Mouse (Mus musculus): ENCODE measurements around the gene Olfr406. TPM values are rescaled to one million over a fixed set of nuclear protein-coding genes. Genes with fewer than 3 reads are reported as not detected.

The Olfr406 gene
- not detected in 2 replicates for polyA plus RNA-seq (2016; fragmentation: Nextera tagmentation; extraction: Ambion mirVana)

- H3K9me3 ChIP-seq (replicated peaks): no peaks in the 10 kb centered on the region; the same call in 1 of the 2 replicates
- H3K4me3 ChIP-seq: no peak within 1 kb of the TSS
- no peaks in the 10 kb centered on the region for H3K4me1 ChIP-seq
- no peak for DNase-seq (ENCODE audit: low spot score)
- WGBS: 68% methylated on average over 2 of the region's 2 CpGs
- no peak within 1 kb of the TSS for H3K27ac ChIP-seq
- no peaks in the 10 kb centered on the region for H3K36me3 ChIP-seq
- no peaks in the 10 kb centered on the region for H3K27me3 ChIP-seq (ENCODE audit: low read depth, poor library complexity, severe bottlenecking)
Measured at GRCm38 (mm10) chr11:74259508-74259907, at the start of gene Olfr406. Gene Olfr406, plus strand, starts transcription at chr11:74259808.

GRCm38 (mm10) chr11:74211279-74211678 is 48.3 kb upstream of the Olfr406 start, which contains the start of gene Olfr43:
Gene Olfr43, minus strand, starts transcription at chr11:74211379.
- DNase-seq (ENCODE audit: low spot score): no peak
- H3K4me1 ChIP-seq: no peaks in the 10 kb centered on the region
- no peak within 1 kb of the TSS for H3K4me3 ChIP-seq
- no peaks in the 10 kb centered on the region for H3K36me3 ChIP-seq
- WGBS: 69% methylated on average over 1 of the region's 1 CpGs
- no peak within 1 kb of the TSS for H3K27ac ChIP-seq
- H3K27me3 ChIP-seq (ENCODE audit: low read depth, poor library complexity, severe bottlenecking): no peaks in the 10 kb centered on the region
- H3K9me3 ChIP-seq (replicated peaks): no peaks in the 10 kb centered on the region; the same call in 1 of the 2 replicates

GRCm38 (mm10) chr11:74241201-74241600 is 18.4 kb upstream of the Olfr406 start:
- no peaks in the 10 kb centered on the region for H3K9me3 ChIP-seq (replicated peaks)

GRCm38 (mm10) chr11:74283436-74283835 is 23.8 kb downstream of the Olfr406 start, which contains the start of gene Olfr59:
Gene Olfr59, plus strand, starts transcription at chr11:74283736.
- Histone ChIP-seq H3K36me3 (no peaks in the 10 kb centered on the region), H3K4me3 (no peak within 1 kb of the TSS), H3K9me3 (replicated peaks) (no peaks in the 10 kb centered on the region; the same call in 1 of the 2 replicates), H3K4me1 (no peaks in the 10 kb centered on the region), H3K27me3 (ENCODE audit: low read depth, poor library complexity, severe bottlenecking) (no peaks in the 10 kb centered on the region), H3K27ac (no peak within 1 kb of the TSS)
- DNase-seq (ENCODE audit: low spot score): no peak
- 66% methylated on average over 2 of the region's 2 CpGs for WGBS

More at GRCm38 (mm10) chr11:74241201-74241600, 18.4 kb upstream of the Olfr406 start:
- WGBS: 89% methylated on average over 3 of the region's 3 CpGs
- H3K4me3 ChIP-seq: no peak overlapping the region
- H3K4me1 ChIP-seq: no peaks in the 10 kb centered on the region
- H3K36me3 ChIP-seq: no peaks in the 10 kb centered on the region
- no peak overlapping the region for H3K27ac ChIP-seq
- H3K27me3 ChIP-seq (ENCODE audit: low read depth, poor library complexity, severe bottlenecking): no peaks in the 10 kb centered on the region
- no peak for DNase-seq (ENCODE audit: low spot score)

GRCm38 (mm10) chr11:74287256-74287655 is 27.6 kb downstream of the Olfr406 start:
- no peak overlapping the region for H3K4me3 ChIP-seq
- no peaks in the 10 kb centered on the region for H3K36me3 ChIP-seq
- WGBS: 77% methylated on average over 2 of the region's 2 CpGs
- no peak overlapping the region for H3K27ac ChIP-seq
- no peaks in the 10 kb centered on the region for H3K27me3 ChIP-seq (ENCODE audit: low read depth, poor library complexity, severe bottlenecking)
- no peaks in the 10 kb centered on the region; the same call in 1 of the 2 replicates for H3K9me3 ChIP-seq (replicated peaks)
- DNase-seq (ENCODE audit: low spot score): no peak
- H3K4me1 ChIP-seq: no peaks in the 10 kb centered on the region

Other genes starting within 250 kb of the Olfr406 start
- not detected in 2 replicates for gene Olfr139, start 203.3 kb upstream of the Olfr406 start, polyA plus RNA-seq (2016; fragmentation: Nextera tagmentation; extraction: Ambion mirVana)
- gene Olfr399, start 203.2 kb upstream of the Olfr406 start, polyA plus RNA-seq (2016; fragmentation: Nextera tagmentation; extraction: Ambion mirVana): not detected in 2 replicates
- gene Zfp616, start 189.9 kb upstream of the Olfr406 start, polyA plus RNA-seq (2016; fragmentation: Nextera tagmentation; extraction: Ambion mirVana): not detected in 2 replicates
- gene Olfr401, start 146.1 kb upstream of the Olfr406 start, polyA plus RNA-seq (2016; fragmentation: Nextera tagmentation; extraction: Ambion mirVana): not detected in 2 replicates
- not detected in 2 replicates for gene Olfr402, start 106.3 kb upstream of the Olfr406 start, polyA plus RNA-seq (2016; fragmentation: Nextera tagmentation; extraction: Ambion mirVana)
- gene Olfr403, start 73.6 kb upstream of the Olfr406 start, polyA plus RNA-seq (2016; fragmentation: Nextera tagmentation; extraction: Ambion mirVana): not detected in 2 replicates
- gene Olfr43, start 48.4 kb upstream of the Olfr406 start, polyA plus RNA-seq (2016; fragmentation: Nextera tagmentation; extraction: Ambion mirVana): not detected in 2 replicates
- gene Olfr59, start 23.9 kb downstream of the Olfr406 start, polyA plus RNA-seq (2016; fragmentation: Nextera tagmentation; extraction: Ambion mirVana): not detected in 2 replicates
- not detected in 2 replicates for gene Olfr410, start 78.2 kb downstream of the Olfr406 start, polyA plus RNA-seq (2016; fragmentation: Nextera tagmentation; extraction: Ambion mirVana)
- gene Olfr411, start 92.8 kb downstream of the Olfr406 start, polyA plus RNA-seq (2016; fragmentation: Nextera tagmentation; extraction: Ambion mirVana): not detected in 2 replicates
- gene Olfr412, start 102.3 kb downstream of the Olfr406 start, polyA plus RNA-seq (2016; fragmentation: Nextera tagmentation; extraction: Ambion mirVana): not detected in 2 replicates